Mouse (Mus musculus) thymus, adult 18-20 months (tissue): Measurements from ENCODE around the gene Dusp3.
A peak's percentile ranks its signal among the peaks of the same experiment; 100 is the strongest.
"Not testable (repeated sequence)": the region's sequence is repeated elsewhere in the genome, so short reads cannot be mapped to it uniquely, and the experiment has no call there.

Source experiments
- DNase-seq, 2 experiments: peaks; one replicate each; pipeline ENCODE4 v3.0.0; 2022; ENCODE audit warnings: mixed read lengths in 2 of 2

The Dusp3 gene

GRCm38 (mm10) chr11:102010140-102010539 is 23.3 kb upstream of the Dusp3 start:
- DNase-seq, result no peak

- no peak for DNase-seq
These were observed 22.3 kb upstream of the Dusp3 start for GRCm38 (mm10) chr11:102008954-102009637.

- DNase-seq, result no peak
These were observed 21.6 kb upstream of the Dusp3 start for GRCm38 (mm10) chr11:102008372-102008771.

- DNase-seq, result no peak
These were observed 19.9 kb upstream of the Dusp3 start for GRCm38 (mm10) chr11:102006688-102007087.

- no peak for DNase-seq
These were observed 19.5 kb upstream of the Dusp3 start for GRCm38 (mm10) chr11:102006271-102006670.

GRCm38 (mm10) chr11:102004251-102004650 is 17.4 kb upstream of the Dusp3 start:
- no peak for DNase-seq

- DNase-seq, result no peak
These were observed 12.7 kb upstream of the Dusp3 start for GRCm38 (mm10) chr11:101999466-101999865.

- no peak for DNase-seq
These were observed 11.4 kb upstream of the Dusp3 start for GRCm38 (mm10) chr11:101998258-101998657.

GRCm38 (mm10) chr11:101995938-101996337 is 9.1 kb upstream of the Dusp3 start:
- DNase-seq, result no peak

- DNase-seq, result no peak
These were observed 7.3 kb upstream of the Dusp3 start for GRCm38 (mm10) chr11:101994100-101994499.

- no peak for DNase-seq
These were observed 5.6 kb upstream of the Dusp3 start for GRCm38 (mm10) chr11:101992411-101992810.

GRCm38 (mm10) chr11:101991813-101992212 is 5.0 kb upstream of the Dusp3 start:
- no peak for DNase-seq

- DNase-seq, result no peak
These were observed 3.4 kb upstream of the Dusp3 start for GRCm38 (mm10) chr11:101990244-101990643.

- DNase-seq, result peak; percentile 15 to 17
These were observed 823 bp downstream of the Dusp3 start for GRCm38 (mm10) chr11:101985990-101986389.

- DNase-seq, result not testable (repeated sequence)
These were observed 1.4 kb downstream of the Dusp3 start for GRCm38 (mm10) chr11:101985450-101985849.

GRCm38 (mm10) chr11:101984054-101985025 is 2.5 kb downstream of the Dusp3 start, which contains the start of gene Cfap97d1:
Gene Cfap97d1, plus strand, starts transcription at chr11:101984279.
- DNase-seq, result peak; percentile 38 to 52

- no peak for DNase-seq
These were observed 3.3 kb downstream of the Dusp3 start for GRCm38 (mm10) chr11:101983431-101983921.

GRCm38 (mm10) chr11:101982981-101983411 is 3.8 kb downstream of the Dusp3 start:
- DNase-seq, result no peak

- DNase-seq, result no peak
These were observed 5.0 kb downstream of the Dusp3 start for GRCm38 (mm10) chr11:101981850-101982249.

- no peak for DNase-seq
These were observed 6.1 kb downstream of the Dusp3 start for GRCm38 (mm10) chr11:101980603-101981157.

GRCm38 (mm10) chr11:101979140-101979539 is 7.7 kb downstream of the Dusp3 start:
- no peak for DNase-seq

GRCm38 (mm10) chr11:101976949-101977348 is 9.9 kb downstream of the Dusp3 start:
- DNase-seq, result no peak

- no peak for DNase-seq
These were observed 11.9 kb downstream of the Dusp3 start for GRCm38 (mm10) chr11:101974923-101975322.
